Comparison of ENCODE assay signal across 14 mouse cellular contexts in the genomic region with DNA sequence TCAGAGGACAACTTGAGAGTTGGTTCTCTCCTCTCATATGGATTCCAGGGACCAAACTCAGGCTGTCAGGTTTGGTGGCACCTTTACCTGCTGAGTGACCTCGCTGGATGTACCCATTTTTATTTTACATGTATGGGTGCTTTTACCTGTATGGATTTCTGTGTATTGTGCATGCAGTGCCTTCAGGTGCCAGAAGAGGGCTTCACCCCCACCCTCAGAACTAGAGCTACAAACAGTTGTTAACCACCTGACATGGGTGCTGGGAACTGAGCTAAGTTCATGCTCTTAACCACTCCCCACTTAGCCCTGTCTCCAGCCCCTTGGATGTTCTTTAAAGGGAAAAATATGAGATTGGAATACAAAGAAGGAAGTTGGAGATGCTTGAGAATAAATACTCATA. TPM values are rescaled to one million over a fixed set of nuclear protein-coding genes. Genes with fewer than 3 reads are reported as not detected.
A peak's percentile ranks its signal among the peaks of the same experiment; 100 is the strongest.
DNase-seq lines count a peak whose midpoint lies in the region; ATAC-seq and TF ChIP-seq lines count a peak whose summit lies in the region.
"Had no signal": no experiment of that assay in that cellular context is flagged by ENCODE, and none has a peak within 500 bp of the region (broad histone marks: within the 10 kb centered on the region; RNA-seq: fewer than 3 reads in every experiment).

No protein-coding gene starts in this region.

- H3K4me3 ChIP-seq in forebrain, postnatal 0 days (ENCODE audit: low read depth, low read length) = no peak overlapping the region
- H3K4me3 ChIP-seq in forebrain, embryonic 10.5 days = no peak overlapping the region
- H3K4me3 ChIP-seq in liver, postnatal 0 days (ENCODE audit: low read depth, low read length) = no peak overlapping the region
- no peak overlapping the region for H3K4me3 ChIP-seq in liver, embryonic 12.5 days
- no peak overlapping the region for H3K4me3 ChIP-seq in MEL (ENCODE audit: control insufficient read depth in 1 of 2, insufficient read depth in 1 of 2, low read depth in 2 of 2, low read length in 2 of 2)
- H3K4me3 ChIP-seq: lung, embryonic 15.5 days had no signal

- H3K79me2 ChIP-seq in MEL (ENCODE audit: control insufficient read depth, insufficient read depth, low read length, poor library complexity) = peaks cover 37% of the 10 kb centered on the region

- H3K36me3 ChIP-seq in forebrain, postnatal 0 days (ENCODE audit: insufficient read depth) = peaks cover 33% of the 10 kb centered on the region
- peaks cover 59% of the 10 kb centered on the region for H3K36me3 ChIP-seq in forebrain, embryonic 10.5 days (replicated peaks)
- peaks cover 46% of the 10 kb centered on the region for H3K36me3 ChIP-seq in liver, postnatal 0 days (replicated peaks; ENCODE audit: insufficient read depth, low read length)
- peaks cover 58% of the 10 kb centered on the region for H3K36me3 ChIP-seq in liver, embryonic 12.5 days
- peaks cover 9 to 27% of the 10 kb centered on the region in 2 experiments for H3K36me3 ChIP-seq in MEL (ENCODE audit: control insufficient read depth in 1 of 2, insufficient read depth in 2 of 2, low read length in 2 of 2)

- no peak for TF ChIP-seq EP300 in liver, postnatal 0 days (IDR thresholded peaks at IDR 0.05; ENCODE audit: low read depth)
- TF ChIP-seq EP300 in MEL (IDR thresholded peaks at IDR 0.05; ENCODE audit: low read depth in 1 of 2, low read length in 2 of 2) = no peak

- TF ChIP-seq POLR2A in MEL (IDR thresholded peaks at IDR 0.05; ENCODE audit: control insufficient read depth in 1 of 2, insufficient read depth in 1 of 2, low read depth in 1 of 2, low read length in 2 of 2, poor library complexity in 1 of 2) = no peak

- H3K9ac ChIP-seq in forebrain, postnatal 0 days = no peak overlapping the region
- H3K9ac ChIP-seq in liver, postnatal 0 days (replicated peaks) = no peak overlapping the region
- H3K9ac ChIP-seq in liver, embryonic 12.5 days = no peak overlapping the region
- no peak overlapping the region for H3K9ac ChIP-seq in MEL (ENCODE audit: control insufficient read depth, low read depth, low read length, poor library complexity, severe bottlenecking)
- H3K9ac ChIP-seq: lung, embryonic 15.5 days had no signal

- H3K9me3 ChIP-seq in forebrain, postnatal 0 days (ENCODE audit: low read length) = no peaks in the 10 kb centered on the region
- H3K9me3 ChIP-seq in forebrain, embryonic 10.5 days = no peaks in the 10 kb centered on the region; the same call in 1 of the 2 replicates
- no peaks in the 10 kb centered on the region for H3K9me3 ChIP-seq in liver, postnatal 0 days (ENCODE audit: low read length)
- no peaks in the 10 kb centered on the region for H3K9me3 ChIP-seq in liver, embryonic 12.5 days (replicated peaks)
- no peaks in the 10 kb centered on the region for H3K9me3 ChIP-seq in MEL (replicated peaks; ENCODE audit: insufficient read depth, low read length)
- H3K9me3 ChIP-seq: lung, embryonic 15.5 days had no signal

- DNase-seq in forebrain, postnatal 0 days = no peak
- DNase-seq in forebrain, embryonic 10.5 days (ENCODE audit: extremely low spot score, low spot score) = no peak
- no peak for DNase-seq in liver, postnatal 0 days
- peak; percentile 54 for DNase-seq in MEL (ENCODE audit: low read depth, low spot score)
- DNase-seq in adrenal gland, postnatal 36 days = no peak
- no peak for DNase-seq in right cerebral cortex, postnatal 14 days
- DNase-seq: cerebellum, adult 8-10 months; embryo, embryonic 11 days; heart, postnatal 4 days; left cerebral cortex, postnatal 4 days had no signal

- ATAC-seq in forebrain, postnatal 0 days = no peak
- ATAC-seq in liver, postnatal 0 days = no peak
- ATAC-seq in liver, embryonic 12.5 days = no peak
- ATAC-seq in megakaryocyte-erythroid progenitor cell, adult 5-6 weeks (replicated peaks; ENCODE audit: low FRiP score, low TSS enrichment, poor library complexity, severe bottlenecking) = peak; percentile 51; the same call in 1 of the 2 replicates

- no peak; the same call in 1 of the 2 replicates for TF ChIP-seq RAD21 in MEL (IDR thresholded peaks at IDR 0.05; ENCODE audit: low read depth, low read length)

- no peak overlapping the region for H3K27ac ChIP-seq in forebrain, postnatal 0 days (ENCODE audit: low read depth, low read length)
- no peak overlapping the region for H3K27ac ChIP-seq in forebrain, embryonic 10.5 days
- no peak overlapping the region for H3K27ac ChIP-seq in liver, postnatal 0 days (ENCODE audit: low read depth)
- H3K27ac ChIP-seq in liver, embryonic 12.5 days = no peak overlapping the region
- no peak overlapping the region for H3K27ac ChIP-seq in MEL (ENCODE audit: control insufficient read depth, low read depth, low read length)
- H3K27ac ChIP-seq: lung, embryonic 15.5 days had no signal

- H3K27me3 ChIP-seq in forebrain, postnatal 0 days (ENCODE audit: insufficient read depth, low read length) = no peaks in the 10 kb centered on the region
- no peaks in the 10 kb centered on the region for H3K27me3 ChIP-seq in forebrain, embryonic 10.5 days (ENCODE audit: poor library complexity, severe bottlenecking)
- no peaks in the 10 kb centered on the region for H3K27me3 ChIP-seq in liver, postnatal 0 days (ENCODE audit: insufficient read depth, low read length)
- no peaks in the 10 kb centered on the region for H3K27me3 ChIP-seq in liver, embryonic 12.5 days (replicated peaks)
- H3K27me3 ChIP-seq in MEL (ENCODE audit: control insufficient read depth in 1 of 2, insufficient read depth in 2 of 2, low read length in 2 of 2) = no peaks in the 10 kb centered on the region
- H3K27me3 ChIP-seq: lung, embryonic 15.5 days had no signal

- H3K4me2 ChIP-seq in forebrain, postnatal 0 days (ENCODE audit: low read depth) = no peak overlapping the region
- H3K4me2 ChIP-seq in liver, postnatal 0 days (ENCODE audit: low read depth, low read length) = no peak overlapping the region
- H3K4me2 ChIP-seq in liver, embryonic 12.5 days = no peak overlapping the region
- H3K4me2 ChIP-seq: lung, embryonic 15.5 days; midbrain, embryonic 11.5 days had no signal

- peak; percentile 12; the same call in 1 of the 2 replicates for TF ChIP-seq CTCF in forebrain, postnatal 0 days (IDR thresholded peaks at IDR 0.05; ENCODE audit: low read depth)
- TF ChIP-seq CTCF in liver, postnatal 0 days (IDR thresholded peaks at IDR 0.05; ENCODE audit: low read depth) = peak; percentile 55
- peak; percentile 42 to 60 (median 53); a peak in 5 of 6 replicates for TF ChIP-seq CTCF in MEL (IDR thresholded peaks at IDR 0.05 in 2 of 3, conservative IDR thresholded peaks at IDR 0.05 in 1 of 3; ENCODE audit: control insufficient read depth in 1 of 3, insufficient read depth in 1 of 3, low read depth in 2 of 3, low read length in 3 of 3, poor library complexity in 1 of 3, severe bottlenecking in 1 of 3)

- H3K4me1 ChIP-seq in forebrain, postnatal 0 days (ENCODE audit: insufficient read depth) = no peaks in the 10 kb centered on the region
- H3K4me1 ChIP-seq in forebrain, embryonic 10.5 days = peaks cover 5% of the 10 kb centered on the region
- H3K4me1 ChIP-seq in liver, postnatal 0 days (ENCODE audit: insufficient read depth) = peaks cover 22% of the 10 kb centered on the region
- peaks cover 28% of the 10 kb centered on the region for H3K4me1 ChIP-seq in liver, embryonic 12.5 days
- peaks cover 3 to 5% of the 10 kb centered on the region in 2 experiments for H3K4me1 ChIP-seq in MEL (ENCODE audit: control insufficient read depth in 1 of 2, insufficient read depth in 2 of 2, low read length in 2 of 2)

- WGBS in forebrain, postnatal 0 days = 91% methylated on average over 1 of the region's 1 CpGs
- 88% methylated on average over 1 of the region's 1 CpGs for WGBS in forebrain, embryonic 10.5 days
- 100% methylated on average over 1 of the region's 1 CpGs for WGBS in liver, postnatal 0 days (ENCODE audit: insufficient replicate concordance)
- 71% methylated on average over 1 of the region's 1 CpGs for WGBS in liver, embryonic 12.5 days (ENCODE audit: insufficient replicate concordance)

RNA-seq across cellular contexts. Expression of a gene that starts 7.4 kb away (rescaled TPM):
- total RNA-seq in forebrain, postnatal 0 days (2014; rRNA removed) = 18.6 and 25.5 TPM in 2 replicates
- polyA plus RNA-seq in forebrain, postnatal 0 days (2015; fragmentation: Nextera tagmentation; extraction: Ambion mirVana) = 8.0 and 8.2 TPM in 2 replicates
- 12.0 and 13.8 TPM in 2 replicates for polyA plus RNA-seq in forebrain, embryonic 10.5 days (2016; fragmentation: Nextera tagmentation; extraction: Ambion mirVana)
- 10.7 and 14.6 TPM in 2 replicates for polyA plus RNA-seq in liver, postnatal 0 days (2015; fragmentation: Nextera tagmentation; extraction: Ambion mirVana)
- polyA plus RNA-seq in liver, embryonic 12.5 days (2016; fragmentation: Nextera tagmentation; extraction: Ambion mirVana) = 14.4 and 16.4 TPM in 2 replicates
- total RNA-seq in MEL (2012; rRNA removed) = 18.8 and 19.4 TPM in 2 replicates
- polyA plus RNA-seq in MEL (2012; ENCODE audit: insufficient read depth in 1 of 2, insufficient read length in 2 of 2, low read depth in 1 of 2, low replicate concordance in 2 of 2, missing spikeins in 1 of 2) = 100 to 1,000 TPM in 1 of 2 experiments, 10 to 100 TPM in 1; 20.3 to 191 TPM
- total RNA-seq in megakaryocyte-erythroid progenitor cell, adult 5-6 weeks (2014; fragmentation: Nextera tagmentation) = 97.8 and 135 TPM in 2 replicates
- 88.1 and 90.9 TPM in 2 replicates for total RNA-seq in megakaryocyte-erythroid progenitor cell, adult 5-6 weeks (2017)
- total RNA-seq in adrenal gland, postnatal 36 days (2021) = 100 to 1,000 TPM; 103 to 108 TPM

RNA-seq across cellular contexts. Expression of a gene that starts 52.0 kb away (rescaled TPM):
- total RNA-seq in forebrain, postnatal 0 days (2014; rRNA removed) = 0.85 and 0.86 TPM in 2 replicates
- polyA plus RNA-seq in forebrain, postnatal 0 days (2015; fragmentation: Nextera tagmentation; extraction: Ambion mirVana) = 0.69 and 0.78 TPM in 2 replicates
- 9.0 and 9.3 TPM in 2 replicates for polyA plus RNA-seq in forebrain, embryonic 10.5 days (2016; fragmentation: Nextera tagmentation; extraction: Ambion mirVana)
- polyA plus RNA-seq in liver, postnatal 0 days (2015; fragmentation: Nextera tagmentation; extraction: Ambion mirVana) = 4.3 and 6.0 TPM in 2 replicates
- 3.1 and 3.8 TPM in 2 replicates for polyA plus RNA-seq in liver, embryonic 12.5 days (2016; fragmentation: Nextera tagmentation; extraction: Ambion mirVana)
- 34.1 and 40.7 TPM in 2 replicates for total RNA-seq in MEL (2012; rRNA removed)
- 10 to 100 TPM in 1 of 2 experiments, not detected in 1; 15.6 TPM for polyA plus RNA-seq in MEL (2012; ENCODE audit: insufficient read depth in 1 of 2, insufficient read length in 2 of 2, low read depth in 1 of 2, low replicate concordance in 2 of 2, missing spikeins in 1 of 2)
- total RNA-seq in megakaryocyte-erythroid progenitor cell, adult 5-6 weeks (2014; fragmentation: Nextera tagmentation) = 19.5 and 39.2 TPM in 2 replicates
- 12.0 and 14.8 TPM in 2 replicates for total RNA-seq in megakaryocyte-erythroid progenitor cell, adult 5-6 weeks (2017)
- 10 to 100 TPM; 15.2 to 31.5 TPM for total RNA-seq in adrenal gland, postnatal 36 days (2021)

RNA-seq across cellular contexts. Expression of a gene that starts 53.1 kb away (rescaled TPM):
- 2.8 and 3.2 TPM in 2 replicates for total RNA-seq in forebrain, postnatal 0 days (2014; rRNA removed)
- polyA plus RNA-seq in forebrain, postnatal 0 days (2015; fragmentation: Nextera tagmentation; extraction: Ambion mirVana) = 4.6 and 8.1 TPM in 2 replicates
- 11.1 and 13.0 TPM in 2 replicates for polyA plus RNA-seq in forebrain, embryonic 10.5 days (2016; fragmentation: Nextera tagmentation; extraction: Ambion mirVana)
- polyA plus RNA-seq in liver, postnatal 0 days (2015; fragmentation: Nextera tagmentation; extraction: Ambion mirVana) = 2.3 and 2.8 TPM in 2 replicates
- 8.2 and 8.5 TPM in 2 replicates for polyA plus RNA-seq in liver, embryonic 12.5 days (2016; fragmentation: Nextera tagmentation; extraction: Ambion mirVana)
- 2.7 and 3.6 TPM in 2 replicates for total RNA-seq in MEL (2012; rRNA removed)
- polyA plus RNA-seq in MEL (2012; ENCODE audit: insufficient read depth in 1 of 2, insufficient read length in 2 of 2, low read depth in 1 of 2, low replicate concordance in 2 of 2, missing spikeins in 1 of 2) = 10 to 100 TPM in 1 of 2 experiments, not detected in 1; 15.5 TPM
- 0.40 TPM in 1 of 2 replicates, not detected in the other for total RNA-seq in megakaryocyte-erythroid progenitor cell, adult 5-6 weeks (2014; fragmentation: Nextera tagmentation)
- 0.75 and 3.8 TPM in 2 replicates for total RNA-seq in megakaryocyte-erythroid progenitor cell, adult 5-6 weeks (2017)
- 10 to 100 TPM; 10.1 to 30.4 TPM for total RNA-seq in adrenal gland, postnatal 36 days (2021)
